Mouse (Mus musculus): ENCODE results near the gene Hibch.
A peak's percentile ranks its signal among the peaks of the same experiment; 100 is the strongest.
"Not testable (repeated sequence)": the region's sequence is repeated elsewhere in the genome, so short reads cannot be mapped to it uniquely, and the experiment has no call there.

Gene Hibch

GRCm38 (mm10) chr1:52884208-52884607 is 39.5 kb downstream of the Hibch start:
- no peak for DNase-seq (ENCODE audit: low spot score)

GRCm38 (mm10) chr1:52909783-52910182 is 65.1 kb downstream of the Hibch start:
- DNase-seq (ENCODE audit: low spot score), result no peak

GRCm38 (mm10) chr1:52916655-52917054 is 71.9 kb downstream of the Hibch start:
- DNase-seq (ENCODE audit: low spot score), result no peak

GRCm38 (mm10) chr1:52918897-52919296 is 74.2 kb downstream of the Hibch start:
- not testable (repeated sequence) for DNase-seq (ENCODE audit: low spot score)

- DNase-seq (ENCODE audit: low spot score), result not testable (repeated sequence)
Observed at GRCm38 (mm10) chr1:52924482-52924881, 79.8 kb downstream of the Hibch start.

GRCm38 (mm10) chr1:52934494-52934893 is 89.8 kb downstream of the Hibch start:
- DNase-seq (ENCODE audit: low spot score), result no peak

- no peak for DNase-seq (ENCODE audit: low spot score)
Observed at GRCm38 (mm10) chr1:52939021-52939420, 94.3 kb downstream of the Hibch start.

- DNase-seq (ENCODE audit: low spot score), result no peak
Observed at GRCm38 (mm10) chr1:52947895-52948294, 103.2 kb downstream of the Hibch start.

GRCm38 (mm10) chr1:52951146-52951868 is 106.6 kb downstream of the Hibch start:
- no peak for DNase-seq (ENCODE audit: low spot score)

GRCm38 (mm10) chr1:52952143-52952542 is 107.4 kb downstream of the Hibch start:
- DNase-seq (ENCODE audit: low spot score), result peak; percentile 6

- peak; percentile 20 for DNase-seq (ENCODE audit: low spot score)
Observed at GRCm38 (mm10) chr1:52952551-52953397, 108.0 kb downstream of the Hibch start.

- peak; percentile 7 for DNase-seq (ENCODE audit: low spot score)
Observed at GRCm38 (mm10) chr1:52953548-52953947, 108.8 kb downstream of the Hibch start.

- DNase-seq (ENCODE audit: low spot score), result no peak
Observed at GRCm38 (mm10) chr1:52954456-52954855, 109.7 kb downstream of the Hibch start.

GRCm38 (mm10) chr1:52955102-52955501 is 110.4 kb downstream of the Hibch start:
- DNase-seq (ENCODE audit: low spot score), result peak; percentile 31

- DNase-seq (ENCODE audit: low spot score), result no peak
Observed at GRCm38 (mm10) chr1:52956746-52957145, 112.0 kb downstream of the Hibch start.

- DNase-seq (ENCODE audit: low spot score), result no peak
Observed at GRCm38 (mm10) chr1:52960191-52960590, 115.5 kb downstream of the Hibch start.

- no peak for DNase-seq (ENCODE audit: low spot score)
Observed at GRCm38 (mm10) chr1:52963097-52963496, 118.4 kb downstream of the Hibch start.

- DNase-seq (ENCODE audit: low spot score), result peak; percentile 7
Observed at GRCm38 (mm10) chr1:52964581-52964980, 119.9 kb downstream of the Hibch start.
